10 mouse cellular contexts compared by ENCODE assay signal in the genomic region with DNA sequence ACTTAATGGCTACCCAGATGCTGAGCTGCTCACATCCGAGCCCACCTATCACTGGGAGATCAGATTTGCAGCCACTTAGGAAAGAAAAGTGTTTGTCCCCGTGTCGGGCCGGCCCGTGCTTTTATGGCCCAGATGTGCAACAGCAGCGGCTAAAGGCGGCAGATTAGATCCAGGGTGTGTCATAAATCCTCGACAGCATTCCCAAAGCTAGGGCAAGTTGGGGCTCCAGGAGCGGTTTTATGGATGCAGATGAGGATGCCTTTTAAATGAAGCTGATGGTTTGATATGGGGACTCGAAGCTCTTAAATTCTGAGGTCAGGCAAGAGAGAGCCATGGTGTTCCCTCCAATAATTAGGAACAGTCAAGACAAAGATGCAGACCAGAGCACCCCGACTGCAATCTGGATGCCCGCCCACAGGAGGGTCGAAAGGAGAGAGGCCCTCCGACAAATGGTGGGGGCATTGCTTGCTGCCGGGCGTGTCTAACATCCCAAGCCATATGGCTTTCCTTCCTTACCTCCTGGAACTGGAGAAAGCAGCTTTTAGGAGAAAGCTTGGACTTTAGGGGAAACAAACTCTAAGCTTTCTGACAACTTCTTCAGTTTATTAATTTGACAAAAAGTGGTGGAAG. TPM values are rescaled to one million over a fixed set of nuclear protein-coding genes. Genes with fewer than 3 reads are reported as not detected.
DNase-seq lines count a peak whose midpoint lies in the region; ATAC-seq and TF ChIP-seq lines count a peak whose summit lies in the region.
"Had no signal": no experiment of that assay in that cellular context is flagged by ENCODE, and none has a peak within 500 bp of the region (broad histone marks: within the 10 kb centered on the region; RNA-seq: fewer than 3 reads in every experiment).

No protein-coding gene starts in this region.

- no peaks in the 10 kb centered on the region for H3K9me3 ChIP-seq in heart, embryonic 13.5 days
- H3K9me3 ChIP-seq in forebrain, postnatal 0 days (ENCODE audit: low read length) = no peaks in the 10 kb centered on the region
- H3K9me3 ChIP-seq in limb, embryonic 15.5 days = no peaks in the 10 kb centered on the region
- no peaks in the 10 kb centered on the region for H3K9me3 ChIP-seq in neural tube, embryonic 13.5 days

- DNase-seq in heart, postnatal 36 days = no peak
- DNase-seq in forebrain, postnatal 0 days = no peak
- no peak for DNase-seq in frontal cortex, postnatal 14 days (ENCODE audit: low spot score in 2 of 2)
- no peak for DNase-seq in layer of hippocampus, postnatal 10 days (ENCODE audit: low spot score in 2 of 2)
- no peak for DNase-seq in heart, adult 11 months

- H3K4me3 ChIP-seq in heart, embryonic 13.5 days = peak overlapping the region; percentile 73
- no peak overlapping the region; the same call in 1 of the 2 replicates for H3K4me3 ChIP-seq in forebrain, postnatal 0 days (ENCODE audit: low read depth, low read length)
- H3K4me3 ChIP-seq in limb, embryonic 15.5 days = peak overlapping the region; percentile 56
- peak overlapping the region; percentile 76 for H3K4me3 ChIP-seq in neural tube, embryonic 13.5 days

- H3K27ac ChIP-seq in heart, embryonic 13.5 days (replicated peaks) = no peak overlapping the region
- no peak overlapping the region for H3K27ac ChIP-seq in forebrain, postnatal 0 days (ENCODE audit: low read depth, low read length)
- no peak overlapping the region for H3K27ac ChIP-seq in limb, embryonic 15.5 days
- no peak overlapping the region for H3K27ac ChIP-seq in neural tube, embryonic 13.5 days (replicated peaks)

- 35% methylated on average over 16 of the region's 16 CpGs for WGBS in heart, embryonic 13.5 days
- WGBS in forebrain, postnatal 0 days = 55% methylated on average over 16 of the region's 16 CpGs
- WGBS in limb, embryonic 15.5 days = 6% methylated on average over 16 of the region's 16 CpGs
- WGBS in neural tube, embryonic 13.5 days = 5% methylated on average over 16 of the region's 16 CpGs

- H3K36me3 ChIP-seq in heart, embryonic 13.5 days = no peaks in the 10 kb centered on the region
- no peaks in the 10 kb centered on the region for H3K36me3 ChIP-seq in forebrain, postnatal 0 days (ENCODE audit: insufficient read depth)
- H3K36me3 ChIP-seq in limb, embryonic 15.5 days = no peaks in the 10 kb centered on the region
- no peaks in the 10 kb centered on the region for H3K36me3 ChIP-seq in neural tube, embryonic 13.5 days

- peaks cover 68% of the 10 kb centered on the region for H3K27me3 ChIP-seq in heart, embryonic 13.5 days (replicated peaks)
- no peaks in the 10 kb centered on the region for H3K27me3 ChIP-seq in forebrain, postnatal 0 days (ENCODE audit: insufficient read depth, low read length)
- H3K27me3 ChIP-seq in limb, embryonic 15.5 days = peaks cover 39% of the 10 kb centered on the region
- H3K27me3 ChIP-seq in neural tube, embryonic 13.5 days = peaks cover 44% of the 10 kb centered on the region

- H3K4me2 ChIP-seq in heart, embryonic 13.5 days = peak overlapping the region; percentile 98
- peak overlapping the region; percentile 97; the same call in 1 of the 2 replicates for H3K4me2 ChIP-seq in forebrain, postnatal 0 days (ENCODE audit: low read depth)
- H3K4me2 ChIP-seq in limb, embryonic 15.5 days = peak overlapping the region; percentile 98
- H3K4me2 ChIP-seq in neural tube, embryonic 13.5 days = peak overlapping the region; percentile 96

- TF ChIP-seq CTCF in forebrain, postnatal 0 days (IDR thresholded peaks at IDR 0.05; ENCODE audit: low read depth) = no peak

- 0 out of 2 replicates have a peak overlapping the region, but pooled peaks have one; percentile 34 for H3K9ac ChIP-seq in heart, embryonic 13.5 days
- no peak overlapping the region for H3K9ac ChIP-seq in forebrain, postnatal 0 days
- no peak overlapping the region for H3K9ac ChIP-seq in limb, embryonic 15.5 days
- H3K9ac ChIP-seq in neural tube, embryonic 13.5 days = peak overlapping the region; percentile 78

- intact Hi-C loops in heart, postnatal 36 days (cut with DNase I) = no loop called here

- no peak for ATAC-seq in heart, embryonic 13.5 days (ENCODE audit: extremely low read depth, insufficient number of reproducible peaks, low FRiP score, low TSS enrichment)
- no peak for ATAC-seq in forebrain, postnatal 0 days
- no peak for ATAC-seq in limb, embryonic 15.5 days (ENCODE audit: insufficient number of reproducible peaks, low FRiP score, low TSS enrichment, low read depth)
- ATAC-seq in neural tube, embryonic 13.5 days (ENCODE audit: low read depth) = no peak

- peaks cover 17% of the 10 kb centered on the region for H3K4me1 ChIP-seq in heart, embryonic 13.5 days
- no peaks in the 10 kb centered on the region for H3K4me1 ChIP-seq in forebrain, postnatal 0 days (ENCODE audit: insufficient read depth)
- peaks cover 29% of the 10 kb centered on the region for H3K4me1 ChIP-seq in limb, embryonic 15.5 days
- peaks cover 45% of the 10 kb centered on the region for H3K4me1 ChIP-seq in neural tube, embryonic 13.5 days (replicated peaks)

RNA-seq across cellular contexts. Expression of gene Smoc1, which starts 1.8 kb away (rescaled TPM):
- 7.3 and 7.5 TPM in 2 replicates for polyA plus RNA-seq in heart, embryonic 13.5 days (2015; fragmentation: Nextera tagmentation; extraction: Ambion mirVana)
- 1 to 10 TPM; 5.9 to 8.2 TPM for total RNA-seq in heart, postnatal 36 days (2021)
- 9.5 and 16.9 TPM in 2 replicates for total RNA-seq in forebrain, postnatal 0 days (2014; rRNA removed)
- 7.9 and 12.3 TPM in 2 replicates for polyA plus RNA-seq in forebrain, postnatal 0 days (2015; fragmentation: Nextera tagmentation; extraction: Ambion mirVana)
- polyA plus RNA-seq in limb, embryonic 15.5 days (2015; fragmentation: Nextera tagmentation; extraction: Ambion mirVana) = 7.4 and 9.3 TPM in 2 replicates
- polyA plus RNA-seq in neural tube, embryonic 13.5 days (2015; fragmentation: Nextera tagmentation; extraction: Ambion mirVana) = 9.2 and 10.5 TPM in 2 replicates
- 10 to 100 TPM; 12.1 to 13.9 TPM for total RNA-seq in layer of hippocampus, postnatal 10 days (2021)

RNA-seq across cellular contexts. Expression of gene Slc10a1, which starts 59.9 kb away (rescaled TPM):
- 0.47 and 0.61 TPM in 2 replicates for polyA plus RNA-seq in heart, embryonic 13.5 days (2015; fragmentation: Nextera tagmentation; extraction: Ambion mirVana)
- not detected for total RNA-seq in heart, postnatal 36 days (2021)
- not detected in 2 replicates for total RNA-seq in forebrain, postnatal 0 days (2014; rRNA removed)
- not detected in 2 replicates for polyA plus RNA-seq in forebrain, postnatal 0 days (2015; fragmentation: Nextera tagmentation; extraction: Ambion mirVana)
- 0.41 and 0.82 TPM in 2 replicates for polyA plus RNA-seq in limb, embryonic 15.5 days (2015; fragmentation: Nextera tagmentation; extraction: Ambion mirVana)
- 0.18 and 0.96 TPM in 2 replicates for polyA plus RNA-seq in neural tube, embryonic 13.5 days (2015; fragmentation: Nextera tagmentation; extraction: Ambion mirVana)
- total RNA-seq in layer of hippocampus, postnatal 10 days (2021) = not detected
- total RNA-seq: hematopoietic stem cell, adult 5-6 weeks; left cerebral cortex, postnatal 10 days had no signal

Comparison
In these comparisons a context has a peak if more than half of its experiments do, and no peak if none do; other contexts are left out.
1. H3K9ac ChIP-seq: peak in heart, embryonic 13.5 days (single experiment) and neural tube, embryonic 13.5 days (single experiment); none in forebrain, postnatal 0 days (single experiment) and limb, embryonic 15.5 days (single experiment).
2. Peak in every context shown above with its lines, with median percentiles within 50 percentile points of each other: H3K4me2 ChIP-seq.